Comparison of ENCODE assay signal across 21 mouse cellular contexts in genomic region chr2:178563287-178563686, GRCm38 (mm10).
"Had no signal": no experiment of that assay in that cellular context is flagged by ENCODE, and none has a peak within 500 bp of the region (broad histone marks: within the 10 kb centered on the region; RNA-seq: fewer than 3 reads in every experiment).

No protein-coding gene starts in this region.

- H3K4me3 ChIP-seq: layer of hippocampus, adult 2 months; left cerebral cortex, adult 2 months; liver, embryonic 13.5 days; megakaryocyte, embryonic 14.5 days; midbrain, embryonic 10.5 days; midbrain, embryonic 15.5 days; neural tube, embryonic 12.5 days; neural tube, embryonic 15.5 days had no signal

- ATAC-seq: intestine, embryonic 16.5 days; midbrain, embryonic 15.5 days had no signal

- H3K36me3 ChIP-seq: liver, embryonic 13.5 days; midbrain, embryonic 10.5 days; midbrain, embryonic 15.5 days; neural tube, embryonic 12.5 days; neural tube, embryonic 15.5 days had no signal

- DNase-seq: kidney, adult 2 months; kidney, postnatal 25 days; layer of hippocampus, adult 9-11 months; liver, embryonic 13.5 days; lung, adult 2 months; lung, postnatal 14 days; lung, postnatal 4 days; right cerebral cortex, adult 18-20 months; right cerebral cortex, postnatal 14 days; right cerebral cortex, postnatal 4 days; thymus, postnatal 36 days had no signal

- H3K4me2 ChIP-seq: liver, embryonic 13.5 days; midbrain, embryonic 15.5 days; neural tube, embryonic 12.5 days; neural tube, embryonic 15.5 days had no signal

- H3K9ac ChIP-seq: liver, embryonic 13.5 days; midbrain, embryonic 15.5 days; neural tube, embryonic 12.5 days; neural tube, embryonic 15.5 days had no signal

- H3K9me3 ChIP-seq: liver, embryonic 13.5 days; megakaryocyte, embryonic 14.5 days; midbrain, embryonic 10.5 days; midbrain, embryonic 15.5 days; neural tube, embryonic 12.5 days; neural tube, embryonic 15.5 days had no signal

- H3K27ac ChIP-seq: kidney, postnatal 0 days; layer of hippocampus, adult 2 months; left cerebral cortex, adult 2 months; liver, embryonic 13.5 days; midbrain, embryonic 10.5 days; midbrain, embryonic 15.5 days; neural tube, embryonic 12.5 days; neural tube, embryonic 15.5 days; stomach, postnatal 0 days had no signal

- H3K4me1 ChIP-seq: liver, embryonic 13.5 days; neural tube, embryonic 12.5 days; neural tube, embryonic 15.5 days had no signal

- H3K27me3 ChIP-seq: liver, embryonic 13.5 days; midbrain, embryonic 15.5 days; neural tube, embryonic 12.5 days; neural tube, embryonic 15.5 days had no signal
